Mouse (Mus musculus) layer of hippocampus, adult 8-10 months (tissue): Measurements from ENCODE around the gene Ubtd2. TPM values are rescaled to one million over a fixed set of nuclear protein-coding genes. Genes with fewer than 3 reads are reported as not detected.

Experiments
- DNase-seq, 2 experiments: peaks; one replicate each; pipeline ENCODE4 v3.0.0; 2022; ENCODE audit warnings: low spot score in 2 of 2
- total RNA-seq, 4 experiments: library from RNA; stranded (reverse); gene quantifications; 2 replicates each; pipeline ENCODE4 v1.2.4; 2022

Ubtd2 gene
- total RNA-seq, 4 experiments from 2014 or later, result 26.3 to 28.8 (median 28.3) TPM

- no peak for DNase-seq
These were observed 88.9 kb downstream of the Ubtd2 start for GRCm38 (mm10) chr11:32544041-32544440.

GRCm38 (mm10) chr11:32544497-32544896 lies 89.3 kb downstream of the Ubtd2 start:
- no peak for DNase-seq

- DNase-seq, result no peak
These were observed 90.4 kb downstream of the Ubtd2 start for GRCm38 (mm10) chr11:32545605-32546004.

- no peak for DNase-seq
These were observed 91.3 kb downstream of the Ubtd2 start for GRCm38 (mm10) chr11:32546483-32546882.

- no peak for DNase-seq
These were observed 92.3 kb downstream of the Ubtd2 start for GRCm38 (mm10) chr11:32547391-32547947.

GRCm38 (mm10) chr11:32548240-32548639 lies 93.1 kb downstream of the Ubtd2 start:
- DNase-seq, result no peak

- no peak for DNase-seq
These were observed 94.1 kb downstream of the Ubtd2 start for GRCm38 (mm10) chr11:32549236-32549635.

- no peak for DNase-seq
These were observed 94.9 kb downstream of the Ubtd2 start for GRCm38 (mm10) chr11:32550102-32550501.

- DNase-seq, result no peak
These were observed 95.9 kb downstream of the Ubtd2 start for GRCm38 (mm10) chr11:32551056-32551455.

- DNase-seq, result no peak
These were observed 96.6 kb downstream of the Ubtd2 start for GRCm38 (mm10) chr11:32551579-32552297.

GRCm38 (mm10) chr11:32552401-32553090 lies 97.4 kb downstream of the Ubtd2 start:
- no peak for DNase-seq

GRCm38 (mm10) chr11:32553311-32554140 lies 98.4 kb downstream of the Ubtd2 start:
- no peak for DNase-seq

- no peak for DNase-seq
These were observed 99.2 kb downstream of the Ubtd2 start for GRCm38 (mm10) chr11:32554141-32555091.

GRCm38 (mm10) chr11:32555103-32555689 lies 100.0 kb downstream of the Ubtd2 start:
- no peak for DNase-seq

GRCm38 (mm10) chr11:32556333-32556990 lies 101.3 kb downstream of the Ubtd2 start:
- no peak for DNase-seq

- no peak for DNase-seq
These were observed 102.9 kb downstream of the Ubtd2 start for GRCm38 (mm10) chr11:32558026-32558425.

GRCm38 (mm10) chr11:32558677-32559076 lies 103.5 kb downstream of the Ubtd2 start:
- DNase-seq, result no peak

GRCm38 (mm10) chr11:32560015-32560770 lies 105.0 kb downstream of the Ubtd2 start:
- no peak for DNase-seq
